Mouse (Mus musculus) inflammation-experienced regulatory T-cells (primary cell): ENCODE measurements around the gene Gm20816. TPM values are rescaled to one million over a fixed set of nuclear protein-coding genes. Genes with fewer than 3 reads are reported as not detected.

ENCODE experiments used
- polyA plus RNA-seq, 2 experiments: library from polyadenylated mRNA; unstranded; fragments of 100-300 nt; shearing (Covaris generic); gene quantifications; one replicate each; pipeline ENCODE4 v1.2.1; 2017

Gene Gm20816
- polyA plus RNA-seq = not detected

GRCm38 (mm10) chrY:68537655-68538054 is at the start of gene Gm20816:
TSS of gene Gm20816 (plus strand) at chrY:68537955.

Other genes starting within 250 kb of the Gm20816 start
- not detected for gene Gm20937, start 243.1 kb upstream of the Gm20816 start, polyA plus RNA-seq